Mouse (Mus musculus): ENCODE results near the gene Arih2. TPM values are rescaled to one million over a fixed set of nuclear protein-coding genes. Genes with fewer than 3 reads are reported as not detected.

Gene Arih2
- total RNA-seq, 2 experiments from 2014 or later, result 49.0 to 53.4 TPM

DNA sequence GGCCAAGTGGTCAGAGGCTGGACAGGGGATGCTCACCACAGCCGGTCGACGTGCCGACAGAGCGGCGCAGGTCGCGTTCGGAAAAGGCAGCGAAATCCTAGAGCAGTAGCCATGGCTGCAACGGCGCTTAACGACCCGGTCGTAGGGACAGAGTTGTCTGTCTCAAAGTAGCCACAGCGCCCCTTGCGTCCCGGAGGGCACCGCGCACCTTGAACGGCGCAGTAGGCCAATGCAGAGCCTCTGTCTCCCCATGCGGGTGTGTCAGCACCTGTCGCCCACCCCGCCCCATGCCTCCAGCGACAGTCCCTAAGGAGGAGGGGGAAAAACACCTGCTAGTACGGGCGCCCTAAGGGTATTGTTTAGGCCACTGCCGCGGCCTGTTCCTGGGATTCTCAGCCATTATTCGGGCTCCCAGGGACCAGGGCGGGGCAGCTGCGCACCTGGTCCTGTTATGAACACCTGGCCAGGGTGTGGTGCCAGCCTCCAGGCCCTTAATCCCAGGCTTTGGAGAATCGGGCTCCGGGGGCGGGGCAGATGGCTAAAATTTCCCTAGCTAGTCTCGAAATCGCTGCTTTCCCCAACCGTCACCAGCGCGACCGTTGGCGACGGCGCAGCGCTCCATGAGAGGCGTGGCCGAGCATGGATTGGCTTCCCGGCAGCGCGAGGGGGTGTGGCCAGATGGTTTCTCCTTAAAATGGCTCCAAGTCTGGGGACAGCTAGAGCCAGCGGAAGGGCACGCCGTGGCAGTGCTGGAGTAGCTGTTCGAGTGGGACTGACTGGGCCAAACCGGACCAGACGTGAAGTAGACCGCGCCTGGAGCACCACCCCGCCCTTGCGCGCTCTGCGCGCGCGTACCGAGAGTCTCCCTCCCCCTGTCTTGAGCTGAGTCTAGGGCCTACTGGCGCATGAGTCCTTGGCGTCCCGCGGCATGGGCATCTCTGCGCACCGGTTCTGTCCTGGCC, 82.1 kb downstream of the Arih2 start, which contains the start of gene Ndufaf3:
TSS of gene Ndufaf3 (minus strand) at position 620 of the 962 bp plus-strand sequence.
- peak; percentile 97 for DNase-seq
- intact Hi-C loops (cut with DNase I; ENCODE audit: low total_unique reads), result no loop called here

DNA sequence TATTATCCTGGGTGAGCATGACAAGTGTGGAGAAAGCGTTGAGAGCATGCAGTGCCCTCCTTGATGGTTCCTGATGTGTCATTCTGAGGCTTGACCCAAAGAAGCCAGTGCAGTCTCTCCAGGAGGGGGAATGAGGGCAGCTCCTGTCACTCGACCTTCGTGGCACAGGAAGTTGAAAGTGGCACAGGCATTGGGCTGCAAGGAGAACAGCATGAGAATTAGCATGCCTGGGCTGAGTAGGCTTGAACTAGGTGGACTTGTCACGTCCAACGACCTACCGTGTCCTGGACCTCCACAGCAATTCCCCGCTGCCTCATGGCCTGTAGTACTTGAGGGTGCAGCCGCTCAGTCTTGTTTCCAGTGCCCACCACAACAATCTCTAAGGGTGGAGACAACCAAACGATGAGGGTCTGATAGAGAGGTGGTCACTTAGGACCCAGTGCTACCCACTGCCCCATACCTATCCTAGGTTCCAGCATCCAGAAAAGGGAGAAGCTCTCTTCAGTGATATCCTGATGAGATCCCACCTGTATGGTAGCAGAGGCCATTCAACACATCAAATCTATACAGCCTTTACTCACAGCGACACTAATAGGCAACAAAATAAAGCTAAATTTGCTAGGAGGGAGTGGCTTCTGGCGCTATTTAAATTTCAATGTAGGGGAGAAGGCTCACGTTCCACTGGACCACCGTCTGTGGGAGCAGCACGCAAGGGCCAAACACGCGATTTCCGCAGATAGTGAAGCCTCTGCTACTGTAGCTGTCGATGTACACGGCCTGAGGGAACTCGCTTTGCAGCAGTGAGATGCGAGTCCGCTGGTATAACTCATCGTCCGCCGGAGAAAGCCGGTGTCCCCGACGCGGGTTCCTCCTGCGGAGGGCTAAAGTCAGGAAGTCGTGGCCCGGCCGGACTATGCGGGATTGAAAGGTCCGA, 83.0 kb downstream of the Arih2 start:
- DNase-seq, result no peak
- intact Hi-C loops (cut with DNase I; ENCODE audit: low total_unique reads), result no loop called here

DNA sequence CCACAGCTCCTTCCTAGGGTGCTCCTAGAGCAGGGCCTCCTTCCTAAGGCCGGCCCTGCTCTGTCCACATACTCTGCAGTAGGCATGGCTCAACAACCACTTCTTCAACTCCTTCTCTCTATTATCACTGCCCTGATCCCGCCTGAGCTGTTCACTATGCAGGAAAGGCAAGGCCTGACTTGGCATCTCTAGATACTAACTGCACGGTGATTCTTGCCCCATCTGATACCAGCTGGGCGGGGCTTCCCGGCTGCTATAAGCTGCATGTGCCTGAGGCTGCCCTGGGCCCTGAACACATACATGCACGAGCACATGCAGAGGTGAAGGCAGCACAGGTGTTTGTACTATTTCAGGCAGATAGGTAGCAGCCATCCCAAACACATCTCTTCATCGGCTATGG, 85.1 kb downstream of the Arih2 start:
- intact Hi-C loops (cut with DNase I; ENCODE audit: low total_unique reads), result no loop called here

GRCm38 (mm10) chr9:108563671-108564070, 85.5 kb downstream of the Arih2 start:
- intact Hi-C loops (cut with DNase I; ENCODE audit: low total_unique reads), result no loop called here
- no peak for DNase-seq

More for the DNA sequence above, 85.1 kb downstream of the Arih2 start:
- no peak for DNase-seq

DNA sequence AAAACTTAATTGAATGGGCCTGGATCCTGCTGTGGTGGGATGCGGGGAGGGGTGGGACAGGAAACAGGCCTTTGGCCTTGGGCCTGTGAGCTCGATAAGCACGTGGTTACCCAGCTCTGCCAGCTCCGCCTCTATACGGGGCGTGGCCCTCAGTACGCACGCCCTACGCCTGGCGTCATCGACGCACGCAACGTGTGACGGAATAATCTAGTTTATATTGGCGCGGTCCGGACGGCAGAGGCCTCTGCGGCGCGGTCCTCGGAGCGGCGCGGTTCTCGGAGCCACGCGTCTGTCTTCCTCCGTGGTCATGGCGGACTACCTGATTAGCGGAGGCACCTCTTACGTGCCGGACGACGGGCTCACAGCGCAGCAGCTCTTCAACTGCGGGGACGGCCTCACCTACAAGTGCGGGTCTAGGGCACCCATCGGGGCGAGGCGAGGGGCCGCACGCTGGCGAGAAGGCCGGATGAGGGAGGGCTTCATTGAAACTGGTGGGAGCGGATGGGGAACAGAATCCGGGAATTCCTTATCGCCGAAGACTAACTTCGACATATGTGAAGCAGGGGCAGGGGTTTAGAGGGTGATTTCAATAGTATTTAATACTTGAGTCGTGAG, 88.9 kb downstream of the Arih2 start, which contains the start of gene Impdh2:
TSS of gene Impdh2 (plus strand) at position 60 of the 615 bp plus-strand sequence.
- peak; percentile 94 for DNase-seq
- intact Hi-C loops (cut with DNase I; ENCODE audit: low total_unique reads), result no loop called here

- DNase-seq, result no peak
- intact Hi-C loops (cut with DNase I; ENCODE audit: low total_unique reads), result loop anchor here (2.0 kb wide), 1 partner anchor 66 kb away; no protein-coding TSS in a partner anchor
These were observed 90.0 kb downstream of the Arih2 start for GRCm38 (mm10) chr9:108559169-108559568.

Small RNAs within 50 kb of the gene (microRNA-seq; reads per million reads assigned to microRNA genes)
- 0 reads per million in 2 experiments for gene Gm24083
- 0 reads per million in 2 experiments for gene Gm26298
- 0 reads per million in 2 experiments for gene Mir191
- 496 to 959 reads per million in 2 experiments for gene Mir425

Other genes starting within 250 kb of the Arih2 start
- gene Ccdc36, start 220.9 kb downstream of the Arih2 start, total RNA-seq (2021), result under 1 TPM in 1 of 2 experiments, not detected in 1; 0.16 TPM
- gene BC048562, start 212.9 kb downstream of the Arih2 start, total RNA-seq (2021), result not detected
- 10 to 100 TPM; 15.6 to 17.5 TPM for gene Ccdc71, start 188.9 kb downstream of the Arih2 start, total RNA-seq (2021)
- 1 to 10 TPM; 4.1 to 4.6 TPM for gene Klhdc8b, start 187.8 kb downstream of the Arih2 start, total RNA-seq (2021)
- gene Lamb2, start 169.7 kb downstream of the Arih2 start, total RNA-seq (2021), result 100 to 1,000 TPM; 118 to 125 TPM
- 10 to 100 TPM; 85.9 to 92.0 TPM for gene Usp19, start 158.8 kb downstream of the Arih2 start, total RNA-seq (2021)
- 10 to 100 TPM; 65.9 to 72.6 TPM for gene Qars, start 141.7 kb downstream of the Arih2 start, total RNA-seq (2021)
- gene Qrich1, start 132.6 kb downstream of the Arih2 start, total RNA-seq (2021), result 10 to 100 TPM; 58.8 to 59.5 TPM
- gene Impdh2, start 89.1 kb downstream of the Arih2 start, total RNA-seq (2021), result 10 to 100 TPM; 50.6 to 55.4 TPM
- gene Ndufaf3, start 82.0 kb downstream of the Arih2 start, total RNA-seq (2021), result 10 to 100 TPM; 30.0 to 32.9 TPM
- 1 to 10 TPM; 7.0 to 7.9 TPM for gene Dalrd3, start 79.5 kb downstream of the Arih2 start, total RNA-seq (2021)
- gene Wdr6, start 70.6 kb downstream of the Arih2 start, total RNA-seq (2021), result 10 to 100 TPM in 1 of 2 experiments, 1 to 10 TPM in 1; 6.9 to 10.4 TPM
- gene P4htm, start 51.7 kb downstream of the Arih2 start, total RNA-seq (2021), result 1 to 10 TPM; 4.0 to 4.1 TPM
- gene Slc25a20, start 12.7 kb upstream of the Arih2 start, total RNA-seq (2021), result 10 to 100 TPM; 59.0 to 84.8 TPM
- gene Prkar2a, start 39.9 kb upstream of the Arih2 start, total RNA-seq (2021), result 100 to 1,000 TPM in 1 of 2 experiments, 10 to 100 TPM in 1; 92.4 to 112 TPM
- 10 to 100 TPM; 24.3 to 24.4 TPM for gene Ip6k2, start 134.4 kb upstream of the Arih2 start, total RNA-seq (2021)
- 1 to 10 TPM; 3.5 to 4.5 TPM for gene Nckipsd, start 159.0 kb upstream of the Arih2 start, total RNA-seq (2021)
- gene Celsr3, start 176.9 kb upstream of the Arih2 start, total RNA-seq (2021), result under 1 TPM; 0.18 to 0.24 TPM
- 10 to 100 TPM; 13.0 to 13.8 TPM for gene Slc26a6, start 203.9 kb upstream of the Arih2 start, total RNA-seq (2021)